Mouse (Mus musculus) cerebellum, postnatal 36 days (tissue): ENCODE results near the gene Taar6.

Experiments
- DNase-seq, 2 experiments: peaks; one replicate each; pipeline ENCODE4 v3.0.0; 2021 to 2022; ENCODE audit warnings: mixed read lengths in 2 of 2

Taar6 gene

GRCm38 (mm10) chr10:23985546-23985945 is at the start of gene Taar6:
Gene Taar6 (minus strand): TSS chr10:23985646.
- DNase-seq, result no peak

- DNase-seq, result no peak
Measured at GRCm38 (mm10) chr10:24031347-24031746, 45.9 kb upstream of the Taar6 start.

GRCm38 (mm10) chr10:24026922-24027321 is 41.5 kb upstream of the Taar6 start, which contains the start of gene Taar7d:
Gene Taar7d (plus strand): TSS chr10:24027222.
- DNase-seq, result no peak

- DNase-seq, result no peak
Measured at GRCm38 (mm10) chr10:24008143-24008542, 22.7 kb upstream of the Taar6 start.

- DNase-seq, result no peak
Measured at GRCm38 (mm10) chr10:24007034-24007433, 21.6 kb upstream of the Taar6 start.

- DNase-seq, result no peak
Measured at GRCm38 (mm10) chr10:24006442-24006841, 21.0 kb upstream of the Taar6 start.

- no peak for DNase-seq
Measured at GRCm38 (mm10) chr10:23999639-24000038, 14.2 kb upstream of the Taar6 start, which contains the start of gene Taar7b. Gene Taar7b (plus strand): TSS chr10:23999939.

GRCm38 (mm10) chr10:23993381-23993780 is 7.9 kb upstream of the Taar6 start, which contains the start of gene Taar7a:
Gene Taar7a (minus strand): TSS chr10:23993481.
- no peak for DNase-seq

GRCm38 (mm10) chr10:23986419-23986818 is 973 bp upstream of the Taar6 start:
- DNase-seq, result no peak

GRCm38 (mm10) chr10:23978901-23979705 is 6.3 kb downstream of the Taar6 start:
- DNase-seq, result peak; percentile 62 to 63

- DNase-seq, result no peak
Measured at GRCm38 (mm10) chr10:23977958-23978357, 7.5 kb downstream of the Taar6 start.

- no peak for DNase-seq
Measured at GRCm38 (mm10) chr10:23971256-23971655, 14.2 kb downstream of the Taar6 start.

GRCm38 (mm10) chr10:23970656-23971165 is 14.7 kb downstream of the Taar6 start, which contains the start of gene Taar5:
Gene Taar5 (plus strand): TSS chr10:23970706.
- DNase-seq, result no peak

GRCm38 (mm10) chr10:23964921-23965610 is 20.4 kb downstream of the Taar6 start:
- DNase-seq, result no peak

GRCm38 (mm10) chr10:23963444-23963843 is 22.0 kb downstream of the Taar6 start:
- no peak for DNase-seq

GRCm38 (mm10) chr10:23960444-23960915 is 25.0 kb downstream of the Taar6 start, which contains the start of gene Taar4:
Gene Taar4 (plus strand): TSS chr10:23960494.
- no peak for DNase-seq

- DNase-seq, result no peak
Measured at GRCm38 (mm10) chr10:23959071-23959470, 26.4 kb downstream of the Taar6 start.

GRCm38 (mm10) chr10:23951714-23952113 is 33.7 kb downstream of the Taar6 start:
- DNase-seq, result peak; percentile 56 to 63

- DNase-seq, result no peak
Measured at GRCm38 (mm10) chr10:23949508-23950005, 35.9 kb downstream of the Taar6 start, which contains the start of gene Taar3. Gene Taar3 (plus strand): TSS chr10:23949558.

GRCm38 (mm10) chr10:23948026-23948425 is 37.4 kb downstream of the Taar6 start:
- peak; percentile 14 to 19 for DNase-seq

- DNase-seq, result no peak
Measured at GRCm38 (mm10) chr10:23942465-23942864, 43.0 kb downstream of the Taar6 start.

GRCm38 (mm10) chr10:23938312-23938711 is 47.1 kb downstream of the Taar6 start, which contains the start of gene Taar2:
Gene Taar2 (plus strand): TSS chr10:23938572.
- no peak for DNase-seq

- DNase-seq, result no peak
Measured at GRCm38 (mm10) chr10:23937613-23938012, 47.8 kb downstream of the Taar6 start.
